Mouse (Mus musculus) heart, adult 2 months (tissue): ENCODE results near the gene Dtd1. TPM values are rescaled to one million over a fixed set of nuclear protein-coding genes. Genes with fewer than 3 reads are reported as not detected.

ENCODE experiments used
- DNase-seq, 2 experiments: peaks; one replicate each; pipeline ENCODE4 v3.0.0; 2021
- H3K27ac ChIP-seq: fragments of 200-600 bp; 2 replicates; pipeline ENCODE4 v1.8.1; 2022
- H3K27me3 ChIP-seq: fragments of 200-500 bp; 2 replicates; pipeline ENCODE4 v1.6.1; 2012; ENCODE audit warnings: mild to moderate bottlenecking, low read length, inconsistent platforms, mixed read lengths; ENCODE audit not compliant: control insufficient read depth, insufficient read depth
- H3K36me3 ChIP-seq: fragments of 200-500 bp; 2 replicates; pipeline ENCODE4 v1.6.1; 2012; ENCODE audit warnings: low read length, inconsistent platforms; ENCODE audit not compliant: control insufficient read depth, insufficient read depth
- H3K4me1 ChIP-seq: fragments of 200-500 bp; 2 replicates; pipeline ENCODE4 v1.6.1; 2011; ENCODE audit warnings: low read length; ENCODE audit not compliant: control insufficient read depth, insufficient read depth
- H3K4me3 ChIP-seq: fragments of 200-600 bp; 2 replicates; pipeline ENCODE4 v1.8.1; 2022
- H3K79me2 ChIP-seq: fragments of 200-500 bp; replicated peaks from 2 replicates; pipeline ENCODE4 v1.6.1; 2012; ENCODE audit warnings: mild to moderate bottlenecking, inconsistent platforms, low read length, moderate library complexity, mixed read lengths; ENCODE audit not compliant: control insufficient read depth, insufficient read depth
- H3K9ac ChIP-seq: fragments of 200-500 bp; 2 replicates; pipeline ENCODE4 v1.6.1; 2012; ENCODE audit warnings: low read depth, mild to moderate bottlenecking, control low read depth, inconsistent platforms, low read length, mixed read lengths
- CTCF ChIP-seq: fragments of 200-600 bp; IDR thresholded peaks from 2 replicates; pipeline ENCODE4 v1.8.1; 2022; ENCODE audit warnings: antibody characterized with exemption, mild to moderate bottlenecking, moderate library complexity
- EP300 ChIP-seq: fragments of 200-500 bp; IDR thresholded peaks from 2 replicates; pipeline ENCODE4 v1.6.1; 2011; ENCODE audit warnings: low read depth, low read length, control low read depth; ENCODE audit not compliant: insufficient read depth
- POLR2A ChIP-seq: fragments of 200-500 bp; IDR thresholded peaks from 2 replicates; pipeline ENCODE4 v1.6.1; 2011; ENCODE audit warnings: mild to moderate bottlenecking, low read depth, low read length, control low read depth; ENCODE audit not compliant: insufficient read depth
- WGBS: fragments of 180-500 bp; shearing (Covaris S2); methylation state at CpG from one replicate; pipeline ENCODE4 v1.1.7; 2018; 5-methylcytosine and 5-hydroxymethylcytosine counted together
- intact Hi-C: fragments of 180-260 bp; cut with DNase I; formaldehyde crosslinking; loops from one replicate; pipeline ENCODE4 v1.15.1; 2025
- polyA plus RNA-seq: library from polyadenylated mRNA; depleted of rRNA; stranded (reverse); fragments of >200 nt; gene quantifications from 2 replicates; pipeline ENCODE4 v1.2.3, GENCODE M21; 2012
- total RNA-seq, 2 experiments: library from RNA; stranded (reverse); gene quantifications; 2 replicates each; pipeline ENCODE4 v1.2.3; 2021

Dtd1 gene
- total and polyA plus RNA-seq, 3 experiments, result 10.5 to 15.7 (median 13.9) TPM

DNA sequence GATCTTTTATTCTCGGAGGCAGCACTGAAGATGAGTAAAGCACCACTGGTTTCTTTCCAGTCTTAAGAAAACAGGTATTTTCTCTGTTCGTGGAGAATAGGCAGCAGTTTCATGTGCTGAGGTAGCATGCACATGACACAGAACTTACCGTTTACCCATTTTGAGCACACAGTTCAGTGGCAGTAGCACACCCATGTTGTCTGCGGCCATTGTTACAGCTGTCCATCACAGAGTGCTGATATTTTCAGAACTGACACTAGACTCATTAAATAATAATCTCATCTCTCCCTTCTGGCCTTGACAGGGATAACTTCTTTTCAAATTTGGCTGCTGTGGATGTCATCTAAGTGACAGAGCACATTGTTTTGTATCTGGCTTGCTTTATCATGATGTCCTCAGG lies 47.5 kb downstream of the Dtd1 start:
- intact Hi-C loops, result no loop called here
- WGBS, result 78% methylated on average over 4 of the region's 4 CpGs

DNA sequence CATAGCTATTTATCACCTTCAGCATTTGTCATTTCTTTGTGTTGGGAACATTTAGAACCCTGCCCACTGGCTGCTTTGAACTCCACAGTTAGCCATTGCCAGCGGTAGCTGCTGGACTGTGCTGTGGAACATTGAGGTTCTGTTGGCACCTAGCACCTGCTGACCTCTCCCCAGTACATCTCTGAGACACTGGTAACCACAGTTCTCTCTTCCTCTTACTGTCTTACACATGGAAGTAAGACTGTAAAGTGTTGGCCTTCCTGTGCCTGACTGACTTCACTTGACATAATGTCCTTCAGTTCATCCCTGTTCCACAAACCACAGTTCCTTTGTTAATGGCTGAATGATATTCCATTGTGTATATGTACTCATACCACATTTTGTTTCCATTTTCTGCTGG lies 50.3 kb downstream of the Dtd1 start:
- Histone ChIP-seq H3K4me1 (no peaks in the 10 kb centered on the region), H3K4me3 (no peak overlapping the region), H3K79me2 (no peaks in the 10 kb centered on the region), H3K27ac (no peak overlapping the region), H3K9ac (no peak overlapping the region), H3K36me3 (no peaks in the 10 kb centered on the region), H3K27me3 (no peaks in the 10 kb centered on the region)
- 91% methylated on average over 1 of the region's 1 CpGs for WGBS
- TF ChIP-seq EP300 (no peak), POLR2A (no peak), CTCF (no peak)
- intact Hi-C loops, result no loop called here
- no peak for DNase-seq

More for the DNA sequence above, 47.5 kb downstream of the Dtd1 start:
- no peak overlapping the region for H3K27ac ChIP-seq
- H3K4me3 ChIP-seq, result no peak overlapping the region
- no peaks in the 10 kb centered on the region; the same call in 1 of the 2 replicates for H3K4me1 ChIP-seq
- TF ChIP-seq EP300 (no peak), CTCF (no peak), POLR2A (no peak)
- H3K36me3 ChIP-seq, result no peaks in the 10 kb centered on the region
- no peak overlapping the region for H3K9ac ChIP-seq
- DNase-seq, result no peak
- H3K79me2 ChIP-seq, result no peaks in the 10 kb centered on the region
- H3K27me3 ChIP-seq, result no peaks in the 10 kb centered on the region

DNA sequence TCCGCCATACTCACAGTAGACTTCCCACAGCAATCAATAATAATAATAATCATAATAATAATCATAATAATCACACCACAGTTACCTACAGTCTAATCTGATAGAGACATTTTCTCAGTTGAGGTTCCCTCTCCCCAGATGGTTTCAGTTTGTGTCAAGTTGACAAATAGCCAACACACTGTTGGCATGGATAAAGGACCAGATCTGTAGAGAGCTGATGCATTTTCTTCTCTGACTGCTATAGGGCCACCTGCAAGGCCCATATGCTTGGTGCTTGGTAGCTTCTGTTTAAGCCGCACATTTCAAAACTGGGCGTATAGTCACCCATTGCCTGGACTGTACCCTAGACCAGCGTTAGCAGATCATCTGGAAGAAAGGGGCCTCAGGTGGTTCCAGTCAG lies 53.1 kb downstream of the Dtd1 start:
- H3K9ac ChIP-seq, result no peak overlapping the region
- intact Hi-C loops, result no loop called here
- no peaks in the 10 kb centered on the region for H3K27me3 ChIP-seq
- no peaks in the 10 kb centered on the region for H3K79me2 ChIP-seq
- H3K4me1 ChIP-seq, result no peaks in the 10 kb centered on the region
- WGBS, result 94% methylated on average over 4 of the region's 4 CpGs
- TF ChIP-seq POLR2A (no peak), CTCF (no peak), EP300 (no peak)
- H3K27ac ChIP-seq, result no peak overlapping the region
- H3K36me3 ChIP-seq, result no peaks in the 10 kb centered on the region
- H3K4me3 ChIP-seq, result no peak overlapping the region
- DNase-seq, result no peak

DNA sequence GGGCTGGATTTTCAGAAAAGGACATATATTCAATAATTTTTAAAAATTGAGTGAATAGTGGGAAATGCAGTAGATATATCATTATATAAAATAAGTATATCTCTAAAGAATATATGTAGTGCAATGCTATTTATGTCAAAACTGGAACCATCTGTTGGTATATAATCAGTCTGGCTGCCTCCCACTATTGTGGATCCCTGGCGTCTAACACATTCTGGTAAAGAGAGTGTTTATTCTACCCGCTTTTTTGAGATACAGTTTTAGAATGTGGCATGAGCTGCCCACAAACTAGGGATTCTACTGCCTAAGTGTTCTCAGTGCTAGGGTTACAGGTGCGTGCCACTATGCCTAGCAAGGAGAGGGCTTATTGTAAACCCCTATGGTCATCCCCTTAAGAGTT lies 55.6 kb downstream of the Dtd1 start:
- DNase-seq, result no peak
- Histone ChIP-seq H3K4me1 (no peaks in the 10 kb centered on the region), H3K27ac (no peak overlapping the region), H3K79me2 (no peaks in the 10 kb centered on the region), H3K4me3 (no peak overlapping the region), H3K9ac (no peak overlapping the region), H3K27me3 (no peaks in the 10 kb centered on the region), H3K36me3 (no peaks in the 10 kb centered on the region)
- no peak for TF ChIP-seq EP300
- TF ChIP-seq POLR2A, result no peak
- TF ChIP-seq CTCF, result no peak
- intact Hi-C loops, result no loop called here
- WGBS, result 92% methylated on average over 3 of the region's 3 CpGs

DNA sequence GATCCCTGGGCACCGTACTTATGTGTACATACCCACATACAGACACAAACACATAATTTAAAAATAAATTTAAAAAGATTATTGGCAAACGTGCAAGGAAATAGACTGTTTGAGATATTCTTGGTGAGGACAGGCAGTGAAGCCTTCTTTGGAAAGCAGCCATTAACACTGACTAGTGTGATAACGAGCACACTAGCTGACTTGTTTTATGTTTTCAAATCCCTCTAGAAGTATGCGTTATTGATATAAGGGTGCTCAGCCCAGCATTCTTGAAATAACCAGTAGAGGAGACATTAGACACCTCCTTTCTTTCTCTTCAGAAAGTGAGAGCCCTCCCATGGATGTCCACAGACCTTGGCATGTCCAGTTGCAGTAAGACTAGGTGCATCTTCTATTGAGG lies 68.8 kb downstream of the Dtd1 start:
- Histone ChIP-seq H3K9ac (no peak overlapping the region), H3K27me3 (no peaks in the 10 kb centered on the region), H3K36me3 (no peaks in the 10 kb centered on the region), H3K4me3 (no peak overlapping the region), H3K79me2 (no peaks in the 10 kb centered on the region), H3K4me1 (no peaks in the 10 kb centered on the region), H3K27ac (no peak overlapping the region)
- TF ChIP-seq CTCF (no peak), EP300 (no peak), POLR2A (no peak)
- DNase-seq, result no peak
- 44% methylated on average over 4 of the region's 4 CpGs for WGBS
- intact Hi-C loops, result no loop called here

DNA sequence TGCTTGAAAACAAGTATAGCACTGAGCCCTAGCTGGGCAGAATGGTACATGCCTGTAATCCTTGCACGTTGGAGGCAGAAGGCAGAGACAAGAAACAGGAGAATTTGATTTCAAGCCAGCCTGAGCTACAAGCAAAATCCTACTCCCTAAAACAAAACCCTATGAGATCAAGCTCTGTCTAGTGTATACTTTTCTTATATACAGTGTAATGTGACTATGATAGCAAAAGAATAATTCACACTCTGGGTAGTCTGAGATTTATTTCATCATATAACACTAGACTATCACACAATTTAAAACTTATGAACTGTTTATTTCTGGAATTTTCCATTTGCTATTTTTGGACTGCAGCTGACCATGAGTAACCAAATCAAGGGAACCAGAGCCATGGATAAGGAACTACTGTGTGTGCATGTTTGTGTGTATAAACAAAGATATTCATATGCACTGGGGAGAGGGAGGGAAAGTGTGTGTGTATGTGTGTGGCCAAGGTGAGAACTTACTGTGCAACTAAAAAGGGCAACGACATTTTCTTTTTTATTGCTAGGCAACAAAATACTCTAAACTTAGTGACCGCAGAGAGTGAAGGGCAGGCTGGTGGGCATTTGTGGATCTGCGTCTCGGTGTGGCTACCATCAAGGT lies 70.7 kb downstream of the Dtd1 start:
- TF ChIP-seq EP300 (no peak), CTCF (no peak), POLR2A (no peak)
- Histone ChIP-seq H3K4me1 (no peaks in the 10 kb centered on the region), H3K79me2 (no peaks in the 10 kb centered on the region), H3K4me3 (no peak overlapping the region), H3K36me3 (no peaks in the 10 kb centered on the region), H3K27ac (no peak overlapping the region), H3K27me3 (no peaks in the 10 kb centered on the region), H3K9ac (no peak overlapping the region)
- intact Hi-C loops, result no loop called here
- no peak for DNase-seq
- 83% methylated on average over 5 of the region's 5 CpGs for WGBS
